Mouse (Mus musculus): ENCODE measurements around the gene Nedd9. TPM values are rescaled to one million over a fixed set of nuclear protein-coding genes. Genes with fewer than 3 reads are reported as not detected.
"Not testable (repeated sequence)": the region's sequence is repeated elsewhere in the genome, so short reads cannot be mapped to it uniquely, and the experiment has no call there.

Nedd9 gene
- total RNA-seq, 1 experiment from 2014 or later, result 12.2 TPM

- not testable (repeated sequence) for ATAC-seq (replicated peaks in 1 of 2; ENCODE audit: insufficient read depth in 1 of 2, low FRiP score in 2 of 2, low TSS enrichment in 1 of 2, low read depth in 1 of 2, poor library complexity in 2 of 2, severe bottlenecking in 2 of 2)
These were observed 120.6 kb downstream of the Nedd9 start for GRCm38 (mm10) chr13:41366609-41367008.

GRCm38 (mm10) chr13:41364273-41364672, 122.9 kb downstream of the Nedd9 start:
- ATAC-seq (replicated peaks in 1 of 2; ENCODE audit: insufficient read depth in 1 of 2, low FRiP score in 2 of 2, low TSS enrichment in 1 of 2, low read depth in 1 of 2, poor library complexity in 2 of 2, severe bottlenecking in 2 of 2), result no peak

- ATAC-seq (replicated peaks in 1 of 2; ENCODE audit: insufficient read depth in 1 of 2, low FRiP score in 2 of 2, low TSS enrichment in 1 of 2, low read depth in 1 of 2, poor library complexity in 2 of 2, severe bottlenecking in 2 of 2), result no peak
These were observed 124.3 kb downstream of the Nedd9 start for GRCm38 (mm10) chr13:41362909-41363308.

- ATAC-seq (replicated peaks in 1 of 2; ENCODE audit: insufficient read depth in 1 of 2, low FRiP score in 2 of 2, low TSS enrichment in 1 of 2, low read depth in 1 of 2, poor library complexity in 2 of 2, severe bottlenecking in 2 of 2), result no peak
These were observed 126.8 kb downstream of the Nedd9 start for GRCm38 (mm10) chr13:41360272-41360815.

GRCm38 (mm10) chr13:41359330-41360215, 127.6 kb downstream of the Nedd9 start:
- ATAC-seq (replicated peaks in 1 of 2; ENCODE audit: insufficient read depth in 1 of 2, low FRiP score in 2 of 2, low TSS enrichment in 1 of 2, low read depth in 1 of 2, poor library complexity in 2 of 2, severe bottlenecking in 2 of 2), result peak; percentile 4 to 13; a peak in 1 of 4 replicates

GRCm38 (mm10) chr13:41358480-41359180, 128.5 kb downstream of the Nedd9 start:
- ATAC-seq (replicated peaks in 1 of 2; ENCODE audit: insufficient read depth in 1 of 2, low FRiP score in 2 of 2, low TSS enrichment in 1 of 2, low read depth in 1 of 2, poor library complexity in 2 of 2, severe bottlenecking in 2 of 2), result peak; percentile 97 to 98

GRCm38 (mm10) chr13:41358009-41358408, 129.2 kb downstream of the Nedd9 start:
- ATAC-seq (replicated peaks in 1 of 2; ENCODE audit: insufficient read depth in 1 of 2, low FRiP score in 2 of 2, low TSS enrichment in 1 of 2, low read depth in 1 of 2, poor library complexity in 2 of 2, severe bottlenecking in 2 of 2), result no peak

- no peak for ATAC-seq (replicated peaks in 1 of 2; ENCODE audit: insufficient read depth in 1 of 2, low FRiP score in 2 of 2, low TSS enrichment in 1 of 2, low read depth in 1 of 2, poor library complexity in 2 of 2, severe bottlenecking in 2 of 2)
These were observed 129.6 kb downstream of the Nedd9 start for GRCm38 (mm10) chr13:41357586-41357985.

- no peak for ATAC-seq (replicated peaks in 1 of 2; ENCODE audit: insufficient read depth in 1 of 2, low FRiP score in 2 of 2, low TSS enrichment in 1 of 2, low read depth in 1 of 2, poor library complexity in 2 of 2, severe bottlenecking in 2 of 2)
These were observed 130.0 kb downstream of the Nedd9 start for GRCm38 (mm10) chr13:41357161-41357560.

GRCm38 (mm10) chr13:41355552-41355951, 131.6 kb downstream of the Nedd9 start:
- ATAC-seq (replicated peaks in 1 of 2; ENCODE audit: insufficient read depth in 1 of 2, low FRiP score in 2 of 2, low TSS enrichment in 1 of 2, low read depth in 1 of 2, poor library complexity in 2 of 2, severe bottlenecking in 2 of 2), result peak; percentile 38 to 39; a peak in 3 of 4 replicates

GRCm38 (mm10) chr13:41354591-41354990, 132.6 kb downstream of the Nedd9 start:
- ATAC-seq (replicated peaks in 1 of 2; ENCODE audit: insufficient read depth in 1 of 2, low FRiP score in 2 of 2, low TSS enrichment in 1 of 2, low read depth in 1 of 2, poor library complexity in 2 of 2, severe bottlenecking in 2 of 2), result no peak

GRCm38 (mm10) chr13:41353676-41354075, 133.5 kb downstream of the Nedd9 start:
- no peak for ATAC-seq (replicated peaks in 1 of 2; ENCODE audit: insufficient read depth in 1 of 2, low FRiP score in 2 of 2, low TSS enrichment in 1 of 2, low read depth in 1 of 2, poor library complexity in 2 of 2, severe bottlenecking in 2 of 2)

GRCm38 (mm10) chr13:41352352-41352751, 134.8 kb downstream of the Nedd9 start:
- no peak for ATAC-seq (replicated peaks in 1 of 2; ENCODE audit: insufficient read depth in 1 of 2, low FRiP score in 2 of 2, low TSS enrichment in 1 of 2, low read depth in 1 of 2, poor library complexity in 2 of 2, severe bottlenecking in 2 of 2)

- ATAC-seq (replicated peaks in 1 of 2; ENCODE audit: insufficient read depth in 1 of 2, low FRiP score in 2 of 2, low TSS enrichment in 1 of 2, low read depth in 1 of 2, poor library complexity in 2 of 2, severe bottlenecking in 2 of 2), result no peak
These were observed 136.6 kb downstream of the Nedd9 start for GRCm38 (mm10) chr13:41350589-41350988.

GRCm38 (mm10) chr13:41349770-41350169, 137.4 kb downstream of the Nedd9 start:
- no peak for ATAC-seq (replicated peaks in 1 of 2; ENCODE audit: insufficient read depth in 1 of 2, low FRiP score in 2 of 2, low TSS enrichment in 1 of 2, low read depth in 1 of 2, poor library complexity in 2 of 2, severe bottlenecking in 2 of 2)

GRCm38 (mm10) chr13:41345756-41346155, 141.4 kb downstream of the Nedd9 start:
- no peak; a peak in 1 of 4 replicates for ATAC-seq (replicated peaks in 1 of 2; ENCODE audit: insufficient read depth in 1 of 2, low FRiP score in 2 of 2, low TSS enrichment in 1 of 2, low read depth in 1 of 2, poor library complexity in 2 of 2, severe bottlenecking in 2 of 2)

- no peak for ATAC-seq (replicated peaks in 1 of 2; ENCODE audit: insufficient read depth in 1 of 2, low FRiP score in 2 of 2, low TSS enrichment in 1 of 2, low read depth in 1 of 2, poor library complexity in 2 of 2, severe bottlenecking in 2 of 2)
These were observed 141.9 kb downstream of the Nedd9 start for GRCm38 (mm10) chr13:41345306-41345705.

- no peak for ATAC-seq (replicated peaks in 1 of 2; ENCODE audit: insufficient read depth in 1 of 2, low FRiP score in 2 of 2, low TSS enrichment in 1 of 2, low read depth in 1 of 2, poor library complexity in 2 of 2, severe bottlenecking in 2 of 2)
These were observed 143.3 kb downstream of the Nedd9 start for GRCm38 (mm10) chr13:41343887-41344266.
